Mouse (Mus musculus): ENCODE results near the gene Adamtsl4. TPM values are rescaled to one million over a fixed set of nuclear protein-coding genes. Genes with fewer than 3 reads are reported as not detected.
"Not testable (repeated sequence)": the region's sequence is repeated elsewhere in the genome, so short reads cannot be mapped to it uniquely, and the experiment has no call there.

The Adamtsl4 gene
- total RNA-seq, 2 experiments from 2014 or later: 7.0 to 7.9 TPM

GRCm38 (mm10) chr3:95694808-95695703 lies 7.3 kb upstream of the Adamtsl4 start:
- TF ChIP-seq CTCF (conservative IDR thresholded peaks at IDR 0.05): no peak
- Histone ChIP-seq H3K4me3 (no peak overlapping the region), H3K27ac (no peak overlapping the region)
- DNase-seq (ENCODE audit: low spot score in 2 of 2): no peak

- no peak for DNase-seq (ENCODE audit: low spot score in 2 of 2)
- Histone ChIP-seq H3K27ac (no peak overlapping the region), H3K4me3 (no peak overlapping the region)
- TF ChIP-seq CTCF (conservative IDR thresholded peaks at IDR 0.05): no peak
Measured at GRCm38 (mm10) chr3:95693821-95694807, 6.4 kb upstream of the Adamtsl4 start.

- Histone ChIP-seq H3K27ac (no peak overlapping the region), H3K4me3 (no peak overlapping the region)
- no peak for TF ChIP-seq CTCF (conservative IDR thresholded peaks at IDR 0.05)
- DNase-seq (ENCODE audit: low spot score in 2 of 2): no peak
Measured at GRCm38 (mm10) chr3:95692677-95693076, 5.0 kb upstream of the Adamtsl4 start.

- H3K4me3 ChIP-seq; DNase-seq (ENCODE audit: low spot score in 2 of 2); H3K27ac ChIP-seq: not testable (repeated sequence)
Measured at GRCm38 (mm10) chr3:95690552-95690951, 2.8 kb upstream of the Adamtsl4 start.

- no peak for TF ChIP-seq CTCF (conservative IDR thresholded peaks at IDR 0.05)
- no peak overlapping the region for H3K27ac ChIP-seq
- no peak for DNase-seq (ENCODE audit: low spot score in 2 of 2)
- H3K4me3 ChIP-seq: no peak overlapping the region
Measured at GRCm38 (mm10) chr3:95689940-95690339, 2.2 kb upstream of the Adamtsl4 start.

GRCm38 (mm10) chr3:95689171-95689915 lies 1.6 kb upstream of the Adamtsl4 start:
- no peak overlapping the region for H3K27ac ChIP-seq

GRCm38 (mm10) chr3:95687168-95687523 lies 571 bp downstream of the Adamtsl4 start:
- H3K4me3 ChIP-seq: peak overlapping the region; percentile 55
- DNase-seq (ENCODE audit: low spot score in 2 of 2): no peak
- no peak for TF ChIP-seq CTCF (conservative IDR thresholded peaks at IDR 0.05)
- H3K27ac ChIP-seq: peak overlapping the region; percentile 73; the same call in 1 of the 2 replicates

More at GRCm38 (mm10) chr3:95689171-95689915, 1.6 kb upstream of the Adamtsl4 start:
- no peak for DNase-seq (ENCODE audit: low spot score in 2 of 2)
- TF ChIP-seq CTCF (conservative IDR thresholded peaks at IDR 0.05): no peak
- no peak overlapping the region for H3K4me3 ChIP-seq

GRCm38 (mm10) chr3:95686492-95687167 lies 1.1 kb downstream of the Adamtsl4 start:
- Histone ChIP-seq H3K27ac (no peak overlapping the region), H3K4me3 (no peak overlapping the region; the same call in 1 of the 2 replicates)
- DNase-seq (ENCODE audit: low spot score in 2 of 2): no peak
- TF ChIP-seq CTCF (conservative IDR thresholded peaks at IDR 0.05): no peak

GRCm38 (mm10) chr3:95685701-95686100 lies 2.0 kb downstream of the Adamtsl4 start:
- DNase-seq (ENCODE audit: low spot score in 2 of 2): no peak
- Histone ChIP-seq H3K27ac (no peak overlapping the region), H3K4me3 (no peak overlapping the region)
- TF ChIP-seq CTCF (conservative IDR thresholded peaks at IDR 0.05): no peak

- no peak for DNase-seq (ENCODE audit: low spot score in 2 of 2)
- Histone ChIP-seq H3K4me3 (no peak overlapping the region), H3K27ac (no peak overlapping the region)
- TF ChIP-seq CTCF (conservative IDR thresholded peaks at IDR 0.05): no peak
Measured at GRCm38 (mm10) chr3:95685301-95685700, 2.4 kb downstream of the Adamtsl4 start.

GRCm38 (mm10) chr3:95684846-95685245 lies 2.9 kb downstream of the Adamtsl4 start:
- DNase-seq (ENCODE audit: low spot score in 2 of 2): no peak
- Histone ChIP-seq H3K27ac (no peak overlapping the region), H3K4me3 (no peak overlapping the region)
- TF ChIP-seq CTCF (conservative IDR thresholded peaks at IDR 0.05): no peak

- H3K4me3 ChIP-seq: no peak overlapping the region
- no peak overlapping the region for H3K27ac ChIP-seq
- TF ChIP-seq CTCF (conservative IDR thresholded peaks at IDR 0.05): peak; percentile 20
- no peak for DNase-seq (ENCODE audit: low spot score in 2 of 2)
Measured at GRCm38 (mm10) chr3:95682878-95683277, 4.8 kb downstream of the Adamtsl4 start.

Data from layer of hippocampus, adult 2 months (tissue).